Mouse (Mus musculus) kidney, postnatal 4 days (tissue): Measurements from ENCODE around the gene Thrb.

ENCODE experiments used
- DNase-seq, 2 experiments: peaks; one replicate each; pipeline ENCODE4 v3.0.0; 2021; ENCODE audit warnings: mixed read lengths in 2 of 2

The Thrb gene

GRCm38 (mm10) chr14:17659686-17660328 is at the start of gene Thrb:
Thrb (plus strand) TSS chr14:17660261.
- peak; percentile 18 to 35 for DNase-seq

DNA sequence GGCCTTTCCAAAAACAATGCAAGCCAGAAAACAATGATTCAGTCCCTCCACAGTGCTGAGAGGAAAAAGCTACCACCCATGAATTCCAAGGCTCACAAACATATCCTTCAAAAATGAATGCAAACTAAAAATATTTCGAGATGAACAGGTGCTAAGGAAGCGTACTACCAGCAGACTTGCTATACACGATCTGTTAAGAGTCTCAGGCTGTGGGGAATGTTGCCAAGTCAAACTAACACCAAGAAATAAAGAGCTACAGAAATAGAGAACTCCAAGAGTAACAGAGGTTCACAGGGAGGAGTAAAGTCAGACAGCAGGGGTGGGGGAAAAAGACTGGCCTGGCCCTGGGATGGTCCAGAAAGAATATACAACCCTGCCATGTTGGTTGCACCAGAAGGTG is 38.4 kb upstream of the Thrb start:
- DNase-seq, result no peak

GRCm38 (mm10) chr14:17623936-17624335 is 36.1 kb upstream of the Thrb start:
- no peak for DNase-seq

DNA sequence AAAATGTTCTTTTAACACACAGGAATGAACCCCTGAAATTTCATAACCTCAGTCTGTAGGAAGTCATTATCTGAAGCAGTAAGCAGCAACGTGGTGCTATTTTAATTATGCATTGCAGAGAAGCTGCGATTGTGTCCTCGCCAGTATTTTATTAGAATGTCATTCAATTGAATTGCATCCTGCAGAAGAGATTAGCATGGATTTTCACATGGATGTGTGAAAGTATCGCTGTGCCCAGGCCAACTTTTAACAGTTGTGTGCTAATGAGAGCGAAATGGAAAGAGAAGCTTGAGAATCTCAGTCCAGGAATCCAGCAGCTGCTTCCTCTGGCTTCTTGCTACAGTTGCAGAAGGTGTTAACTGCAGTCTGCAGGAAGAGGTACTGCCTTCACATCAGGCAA is 30.8 kb upstream of the Thrb start:
- no peak for DNase-seq

- DNase-seq, result peak; percentile 65 to 77
Measured at GRCm38 (mm10) chr14:17632887-17633522, 27.1 kb upstream of the Thrb start.

GRCm38 (mm10) chr14:17636971-17637370 is 23.1 kb upstream of the Thrb start:
- DNase-seq, result peak; percentile 10 to 38

GRCm38 (mm10) chr14:17641770-17642169 is 18.3 kb upstream of the Thrb start:
- no peak for DNase-seq

GRCm38 (mm10) chr14:17655084-17655483 is 5.0 kb upstream of the Thrb start:
- DNase-seq, result no peak

GRCm38 (mm10) chr14:17659031-17659430 is 1.0 kb upstream of the Thrb start:
- DNase-seq, result peak; percentile 85 to 91

DNA sequence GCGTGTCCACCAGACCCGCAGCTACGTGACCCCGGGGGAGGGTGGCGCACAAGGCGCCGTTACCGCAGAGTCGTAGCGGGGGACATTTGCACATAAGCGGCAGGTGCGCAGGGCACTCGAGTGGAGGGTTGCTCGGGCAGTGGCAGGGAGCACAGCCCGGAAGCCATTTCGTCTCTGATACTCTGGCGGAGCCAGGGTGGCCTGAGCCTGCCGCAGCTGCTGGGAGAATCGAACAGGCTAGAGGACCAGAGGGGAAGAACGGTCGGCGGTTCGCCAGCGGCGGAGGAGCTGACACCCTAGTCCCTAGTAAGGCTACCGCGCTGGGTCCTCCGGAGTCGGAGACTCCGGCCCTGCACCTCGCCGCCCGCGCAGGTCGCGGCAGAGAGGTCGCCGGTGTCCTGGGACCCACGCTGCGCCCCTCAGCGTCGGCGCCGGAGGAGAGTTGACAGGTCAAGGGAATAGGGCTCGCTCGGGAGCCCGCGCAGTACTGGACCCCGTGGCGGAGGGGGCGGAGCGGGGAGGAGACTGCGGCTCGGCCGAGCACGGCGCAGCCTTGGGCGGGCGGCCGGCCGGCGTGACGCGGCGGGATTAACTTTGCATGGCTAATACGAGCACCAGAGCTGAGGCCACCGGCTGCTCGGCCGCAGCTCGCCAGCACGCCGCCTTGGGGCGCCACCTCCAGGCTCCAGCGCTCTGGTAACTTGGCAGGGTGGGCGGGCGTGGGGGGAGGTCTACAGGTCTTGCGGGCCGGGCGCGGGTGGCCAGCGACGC is 453 bp downstream of the Thrb start:
- DNase-seq, result peak; percentile 84 to 89

GRCm38 (mm10) chr14:17661100-17661521 is 1.1 kb downstream of the Thrb start:
- no peak for DNase-seq

DNA sequence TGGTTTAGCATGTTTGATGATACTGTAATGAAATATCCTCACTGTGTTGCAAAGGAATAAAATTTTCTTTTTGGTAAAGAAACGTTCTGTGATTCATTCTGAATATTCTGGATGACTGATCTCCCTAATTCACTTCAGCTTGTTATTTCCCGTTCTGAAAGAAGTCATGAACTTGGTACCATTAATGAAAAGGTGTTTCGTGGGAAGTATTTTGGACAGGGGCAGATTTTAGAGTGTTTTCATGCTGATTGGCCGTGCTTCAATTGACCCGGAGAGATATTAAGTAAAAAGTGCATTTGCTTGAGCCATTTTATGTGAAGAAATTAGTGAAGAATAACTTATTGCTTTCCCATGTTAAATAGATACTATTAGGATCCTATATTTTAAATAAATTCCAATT is 2.0 kb downstream of the Thrb start:
- no peak for DNase-seq

DNA sequence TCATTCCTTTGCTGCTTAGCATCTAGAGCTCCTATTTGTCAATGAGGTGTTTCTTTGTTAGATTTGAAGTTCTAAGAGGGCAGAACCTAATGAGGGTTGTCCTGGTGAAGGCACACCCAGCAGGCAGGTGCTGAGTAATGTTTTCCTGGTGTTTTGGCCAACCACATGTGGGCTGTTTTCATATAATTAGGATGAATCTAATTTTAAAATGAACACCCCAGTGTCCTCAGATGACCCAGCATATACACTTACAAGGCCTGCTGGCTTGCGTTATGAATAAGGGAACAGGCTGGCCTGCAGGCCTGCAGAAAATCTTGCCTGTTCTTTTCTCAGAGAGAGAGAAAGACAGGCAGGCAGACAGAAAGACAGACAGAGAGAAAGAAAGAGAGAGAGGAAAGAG is 14.3 kb downstream of the Thrb start:
- DNase-seq, result no peak

- DNase-seq, result no peak
Measured at GRCm38 (mm10) chr14:17675214-17675613, 15.2 kb downstream of the Thrb start.

DNA sequence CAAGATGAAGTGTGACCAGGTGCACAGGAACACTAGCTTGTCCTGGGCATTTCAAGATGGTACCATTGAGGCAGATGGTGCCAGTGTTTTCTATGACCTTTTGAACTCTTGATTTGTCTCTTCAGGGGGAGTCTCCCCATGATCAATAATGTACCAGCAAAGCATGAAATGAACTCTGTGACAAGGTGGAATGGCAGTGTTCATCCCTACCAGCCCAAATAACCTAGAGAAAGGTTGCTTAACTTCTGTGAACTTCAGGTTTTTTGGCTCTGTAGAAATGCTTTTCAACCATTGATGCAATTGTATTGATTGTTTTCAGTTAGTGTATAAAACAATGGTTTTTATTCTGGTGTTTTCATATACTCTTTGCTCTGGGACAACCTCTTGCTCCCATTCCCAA is 21.4 kb downstream of the Thrb start:
- no peak for DNase-seq

DNA sequence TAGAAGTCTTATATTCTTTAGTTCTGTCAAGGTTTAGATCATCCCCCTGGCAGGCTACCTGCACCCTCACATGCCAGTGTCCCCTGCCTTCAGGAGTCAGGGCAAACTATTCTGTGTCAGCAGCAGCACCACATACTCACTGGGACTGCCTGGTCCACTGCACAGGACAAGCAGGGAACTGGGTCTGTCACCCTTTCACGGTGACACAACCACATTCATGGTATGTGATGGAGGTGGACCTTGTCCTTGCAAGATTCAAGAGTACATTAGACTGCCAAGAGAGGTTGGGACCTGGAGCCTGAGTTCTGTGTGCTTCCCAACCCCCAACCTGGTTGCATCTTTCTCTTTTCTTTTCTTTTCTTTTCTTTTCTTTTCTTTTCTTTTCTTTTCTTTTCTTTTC is 24.8 kb downstream of the Thrb start:
- DNase-seq, result peak; percentile 4 to 12

DNA sequence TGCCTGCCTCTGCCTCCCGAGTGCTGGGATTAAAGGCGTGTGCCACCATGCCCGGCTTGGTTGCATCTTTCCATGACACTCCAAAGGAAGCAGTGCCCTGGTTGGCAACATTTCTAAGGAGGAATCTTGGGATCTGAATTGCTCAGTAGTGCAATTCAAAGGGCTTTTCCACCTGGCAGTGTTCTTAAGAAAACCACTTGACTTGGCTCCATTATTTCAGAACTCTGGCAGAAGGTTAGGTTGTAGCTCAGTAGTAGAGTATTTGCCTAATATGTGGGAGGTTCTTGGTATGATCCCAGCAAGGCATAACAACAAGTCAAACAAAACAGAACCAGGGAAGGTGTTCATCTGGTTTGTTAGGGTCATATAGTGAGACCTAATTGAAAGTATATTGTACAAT is 25.4 kb downstream of the Thrb start:
- DNase-seq, result no peak

GRCm38 (mm10) chr14:17686939-17687338 is 26.9 kb downstream of the Thrb start:
- DNase-seq, result no peak

- DNase-seq, result no peak
Measured at GRCm38 (mm10) chr14:17691246-17691645, 31.2 kb downstream of the Thrb start.

DNA sequence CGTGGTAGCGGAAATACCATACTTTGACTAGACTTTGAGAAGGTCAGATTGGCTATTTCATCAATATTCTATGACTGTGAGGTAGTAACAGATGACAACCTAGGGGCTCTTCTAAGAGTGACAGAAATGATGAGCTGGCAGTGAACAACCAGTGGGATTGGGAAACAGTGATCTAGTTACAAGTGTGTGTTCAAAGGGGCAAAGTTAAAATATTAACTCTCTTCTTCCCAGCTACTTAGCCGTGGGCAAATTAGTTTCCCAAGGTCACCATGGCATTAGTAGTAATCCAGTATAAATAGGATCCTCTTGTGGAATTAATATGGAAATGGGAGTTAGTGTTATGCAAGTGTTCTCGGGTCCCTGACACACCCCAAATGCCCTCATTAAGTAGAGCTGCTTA is 35.5 kb downstream of the Thrb start:
- DNase-seq, result no peak

DNA sequence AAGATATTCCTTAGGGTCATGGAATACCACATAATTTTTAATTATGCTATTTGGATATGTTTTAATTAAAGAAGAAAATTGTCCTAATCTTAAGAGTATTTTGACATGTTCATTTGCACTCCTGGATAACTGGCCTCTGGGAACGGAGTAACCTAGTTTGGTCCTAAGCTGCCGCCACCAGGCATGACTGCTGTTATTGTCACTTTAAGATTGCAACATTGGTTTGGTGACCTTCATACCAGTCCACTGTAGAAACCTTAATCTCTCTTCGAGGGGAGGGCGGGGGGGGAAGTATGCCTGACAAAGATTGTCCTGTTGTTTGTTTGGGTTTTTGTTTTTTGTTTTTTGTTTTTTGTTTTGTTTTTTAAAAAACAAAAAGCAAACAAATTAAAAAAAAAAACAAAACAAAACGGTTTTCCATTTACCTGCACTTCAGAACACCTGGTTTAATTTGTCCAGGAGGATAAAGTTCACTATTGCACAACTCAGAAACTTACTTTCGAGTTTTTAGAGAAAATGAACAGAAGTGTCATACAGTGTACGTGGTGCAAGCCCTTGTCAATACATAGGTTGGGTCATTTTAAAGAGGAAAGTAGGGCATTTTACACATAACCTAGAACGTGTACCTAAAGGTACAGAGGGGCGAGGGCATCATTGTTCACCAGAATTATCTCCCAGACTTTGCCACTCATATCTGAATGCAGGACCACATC is 38.0 kb downstream of the Thrb start:
- DNase-seq, result no peak

GRCm38 (mm10) chr14:17700228-17700627 is 40.2 kb downstream of the Thrb start:
- no peak for DNase-seq

DNA sequence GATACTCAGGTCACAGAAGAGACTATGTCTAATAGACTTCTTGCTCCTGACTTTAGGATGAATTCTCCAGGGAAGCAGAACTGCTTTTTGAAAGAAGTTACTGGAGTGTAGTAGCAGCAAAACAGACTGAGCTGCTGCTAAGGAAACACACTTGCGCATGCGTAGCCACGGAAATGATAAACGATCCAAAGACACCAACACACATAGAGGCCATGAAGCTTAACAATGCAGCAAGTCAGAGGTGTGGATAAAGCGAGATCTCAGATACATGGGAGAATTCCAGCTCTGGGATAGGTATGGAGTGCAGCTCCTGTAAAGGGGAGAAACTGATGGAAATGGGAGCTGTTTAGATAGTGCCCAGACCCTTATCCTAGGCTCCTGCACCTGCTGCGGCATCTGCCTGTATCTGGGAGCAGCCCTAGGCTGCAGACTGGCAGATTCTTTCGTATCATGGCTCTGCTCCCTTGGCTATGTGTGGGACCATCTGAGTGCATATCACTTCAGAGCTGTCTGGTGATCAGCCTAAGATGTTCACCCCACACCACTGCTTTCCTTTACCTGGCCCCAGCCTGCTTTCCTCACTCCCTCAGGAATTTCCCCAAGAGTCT is 53.3 kb downstream of the Thrb start:
- no peak for DNase-seq
